Mouse (Mus musculus): ENCODE measurements around the gene Ina.

Gene Ina

GRCm38 (mm10) chr19:47050271-47051032 lies 36.0 kb downstream of the Ina start, which contains the start of gene Pcgf6:
Pcgf6 (minus strand) TSS chr19:47050906.
- DNase-seq (ENCODE audit: low read depth, low spot score): peak; percentile 84

- no peak for DNase-seq (ENCODE audit: low read depth, low spot score)
These were observed 38.4 kb downstream of the Ina start for GRCm38 (mm10) chr19:47052927-47053326.

DNA sequence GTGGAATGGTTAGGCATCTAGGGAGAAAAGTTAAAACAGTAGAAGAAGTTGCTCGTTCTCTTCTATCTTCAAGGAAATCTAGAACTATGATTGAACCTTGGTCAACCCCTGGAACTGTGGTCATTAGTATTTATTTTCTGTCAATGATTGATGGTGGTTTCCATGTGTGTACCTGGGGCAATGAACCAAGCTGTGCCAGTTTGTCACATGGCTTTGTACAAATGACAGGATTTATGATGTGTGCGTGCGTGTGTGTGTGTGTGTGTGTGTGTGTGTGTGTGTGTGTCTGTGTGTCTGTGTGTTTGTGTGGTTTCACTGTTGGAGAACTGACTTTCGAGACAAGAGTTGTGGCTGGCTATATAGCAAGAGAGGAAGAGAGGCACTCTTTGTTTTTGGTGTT lies 39.0 kb downstream of the Ina start:
- DNase-seq (ENCODE audit: low read depth, low spot score): no peak

- no peak for DNase-seq (ENCODE audit: low read depth, low spot score)
These were observed 43.2 kb downstream of the Ina start for GRCm38 (mm10) chr19:47057684-47058083.

- DNase-seq (ENCODE audit: low read depth, low spot score): peak; percentile 26
These were observed 51.4 kb downstream of the Ina start for GRCm38 (mm10) chr19:47065860-47066259.

- peak; percentile 99 for DNase-seq (ENCODE audit: low read depth, low spot score)
These were observed 52.8 kb downstream of the Ina start, which contains the start of gene Taf5 for GRCm38 (mm10) chr19:47067096-47067882. Taf5 (plus strand) TSS chr19:47067746.

- peak; percentile 89 for DNase-seq (ENCODE audit: low read depth, low spot score)
These were observed 53.6 kb downstream of the Ina start for GRCm38 (mm10) chr19:47067924-47068611.
